Mouse (Mus musculus) lung, postnatal 0 days (tissue): ENCODE data around the gene Cabp2. TPM values are rescaled to one million over a fixed set of nuclear protein-coding genes. Genes with fewer than 3 reads are reported as not detected.
A peak's percentile ranks its signal among the peaks of the same experiment; 100 is the strongest.

Source experiments
- ATAC-seq: fragments of 200-750 bp; cut with Nextera tagmentation; 2 replicates; pipeline ENCODE4 v1.8.0; 2017; ENCODE audit warnings: moderate library complexity
- DNase-seq: peaks from one replicate; pipeline ENCODE4 v3.0.0-alpha.2; 2016; ENCODE audit warnings: low spot score
- H3K27ac ChIP-seq: fragments of 300-500 bp; sonication (generic); 2 replicates; pipeline ENCODE4 v1.5.1; 2014; ENCODE audit warnings: antibody characterized with exemption, mild to moderate bottlenecking, low read length, mixed read lengths
- H3K27me3 ChIP-seq: fragments of 300-500 bp; sonication (generic); replicated peaks from 2 replicates; pipeline ENCODE4 v1.6.1; 2014; ENCODE audit warnings: low read length, mixed read lengths; ENCODE audit not compliant: insufficient read depth
- H3K36me3 ChIP-seq: fragments of 300-500 bp; sonication (generic); 2 replicates; pipeline ENCODE4 v1.6.1; 2014; ENCODE audit warnings: low read length, mixed read lengths; ENCODE audit not compliant: insufficient read depth
- H3K4me1 ChIP-seq: fragments of 300-500 bp; sonication (generic); 2 replicates; pipeline ENCODE4 v1.6.1; 2014; ENCODE audit warnings: antibody characterized with exemption, low read depth, low read length, mixed read lengths; ENCODE audit not compliant: insufficient read depth
- H3K4me2 ChIP-seq: fragments of 300-500 bp; sonication (generic); replicated peaks from 2 replicates; pipeline ENCODE4 v1.6.1; 2014; ENCODE audit warnings: low read depth, mild to moderate bottlenecking, low read length, moderate library complexity, mixed read lengths
- H3K4me3 ChIP-seq: fragments of 300-500 bp; sonication (generic); 2 replicates; pipeline ENCODE4 v1.5.1; 2014; ENCODE audit warnings: low read depth, low read length
- H3K9ac ChIP-seq: fragments of 300-500 bp; sonication (generic); replicated peaks from 2 replicates; pipeline ENCODE4 v1.6.1; 2014; ENCODE audit warnings: low read depth, mild to moderate bottlenecking
- H3K9me3 ChIP-seq: fragments of 300-500 bp; sonication (generic); 2 replicates; pipeline ENCODE4 v1.6.1; 2016; ENCODE audit warnings: low read length, mixed read lengths
- CTCF ChIP-seq: IDR thresholded peaks from 2 replicates; pipeline ENCODE4 v1.5.1; 2016; ENCODE audit warnings: antibody characterized with exemption, mild to moderate bottlenecking
- EP300 ChIP-seq: IDR thresholded peaks from 2 replicates; pipeline ENCODE4 v1.6.1; 2016; ENCODE audit warnings: antibody characterized with exemption, mild to moderate bottlenecking, control low read depth
- WGBS: fragments of 180-500 bp; shearing (Covaris S2); extraction: QIAGEN DNeasy Blood & Tissue Kit; methylation state at CpG from one replicate; pipeline ENCODE4 v1.1.7; 2014; 5-methylcytosine and 5-hydroxymethylcytosine counted together
- polyA plus RNA-seq: library from polyadenylated mRNA; unstranded; fragments of >200 nt; fragmentation: Nextera tagmentation; extraction: Ambion mirVana; gene quantifications from 2 replicates; pipeline ENCODE4 v1.2.1, GENCODE M21; 2015

Cabp2 gene
- polyA plus RNA-seq, 1 experiment from 2014 or later: not detected

DNA sequence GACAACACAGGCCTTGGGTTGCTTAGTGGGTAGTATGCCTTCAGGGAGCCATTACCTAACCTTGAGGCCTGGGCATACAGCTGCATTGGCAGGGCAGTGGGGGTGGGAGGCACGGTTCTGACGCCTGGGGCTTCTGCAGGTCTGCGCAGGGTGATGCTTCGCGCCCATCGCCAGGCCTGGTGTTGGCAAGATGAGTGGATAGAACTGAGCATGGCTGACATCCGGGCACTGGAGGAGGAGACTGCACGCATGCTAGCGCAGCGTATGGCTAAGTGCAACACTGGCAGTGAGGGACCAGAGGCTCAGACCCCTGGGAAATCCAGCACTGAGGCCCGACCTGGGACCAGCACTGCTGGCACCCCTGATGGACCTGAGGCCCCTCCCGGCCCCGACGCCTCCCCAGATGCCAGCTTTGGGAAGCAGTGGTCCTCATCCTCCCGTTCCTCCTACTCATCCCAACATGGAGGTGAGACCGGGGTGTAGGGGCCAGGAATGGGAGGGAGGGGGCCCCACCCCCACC, 23.4 kb downstream of the Cabp2 start:
- ATAC-seq: no peak
- no peaks in the 10 kb centered on the region for H3K36me3 ChIP-seq
- WGBS: 85% methylated on average over 16 of the region's 16 CpGs
- no peak overlapping the region for H3K27ac ChIP-seq
- H3K4me1 ChIP-seq: peaks cover 5% of the 10 kb centered on the region; the same call in 1 of the 2 replicates
- DNase-seq: no peak
- no peak overlapping the region for H3K4me2 ChIP-seq
- peaks cover 3% of the 10 kb centered on the region; the same call in 1 of the 2 replicates for H3K27me3 ChIP-seq
- H3K4me3 ChIP-seq: no peak overlapping the region
- H3K9me3 ChIP-seq: no peaks in the 10 kb centered on the region
- TF ChIP-seq CTCF: no peak
- TF ChIP-seq EP300: no peak
- no peak overlapping the region for H3K9ac ChIP-seq

DNA sequence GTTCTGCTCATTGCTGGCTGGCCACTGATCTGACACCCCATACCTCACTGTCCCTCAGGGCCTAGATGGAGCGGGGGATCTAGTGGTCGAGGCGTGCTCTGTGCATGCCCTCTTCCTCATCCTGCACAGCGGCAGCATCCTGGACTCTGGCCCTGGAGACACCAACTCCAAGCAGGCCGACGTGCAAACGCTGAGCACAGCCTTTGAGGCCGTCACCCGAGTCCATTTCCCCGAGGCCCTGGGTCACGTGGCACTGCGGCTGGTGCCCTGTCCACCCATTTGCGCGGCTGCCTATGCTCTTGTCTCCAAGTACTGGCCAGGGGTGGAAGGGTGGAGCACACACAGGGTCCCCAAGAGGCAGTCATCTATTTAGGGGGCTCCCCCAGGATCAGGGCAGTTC, 25.3 kb downstream of the Cabp2 start:
- Histone ChIP-seq H3K9me3 (no peaks in the 10 kb centered on the region), H3K4me2 (no peak overlapping the region), H3K27me3 (no peaks in the 10 kb centered on the region), H3K4me3 (no peak overlapping the region), H3K9ac (no peak overlapping the region), H3K4me1 (no peaks in the 10 kb centered on the region), H3K36me3 (no peaks in the 10 kb centered on the region), H3K27ac (no peak overlapping the region)
- no peak for TF ChIP-seq CTCF
- no peak for TF ChIP-seq EP300
- ATAC-seq (no peak), DNase-seq (no peak)
- 91% methylated on average over 14 of the region's 14 CpGs for WGBS

DNA sequence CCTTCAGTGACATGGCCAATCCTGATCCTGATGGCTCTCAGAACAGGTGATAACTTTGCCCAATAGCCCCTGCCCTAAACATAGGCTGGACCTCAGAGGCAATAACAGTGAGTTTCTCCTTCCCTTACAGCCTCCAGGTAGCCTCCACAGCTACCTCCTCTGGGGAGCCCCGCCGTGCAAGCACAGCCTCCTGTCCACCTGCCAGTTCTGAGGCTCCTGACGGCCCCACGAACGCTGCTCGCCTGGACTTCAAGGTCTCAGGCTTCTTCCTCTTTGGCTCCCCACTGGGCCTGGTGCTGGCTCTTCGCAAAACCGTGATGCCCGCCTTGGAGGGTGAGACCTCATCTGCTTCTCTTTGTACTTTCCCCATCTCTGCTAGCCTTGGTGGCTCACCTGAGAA, 27.2 kb downstream of the Cabp2 start:
- DNase-seq (no peak), ATAC-seq (no peak)
- TF ChIP-seq EP300 (no peak), CTCF (no peak)
- no peaks in the 10 kb centered on the region for H3K27me3 ChIP-seq
- no peaks in the 10 kb centered on the region for H3K9me3 ChIP-seq
- H3K4me3 ChIP-seq: no peak overlapping the region
- no peak overlapping the region for H3K27ac ChIP-seq
- WGBS: 82% methylated on average over 9 of the region's 9 CpGs
- no peak overlapping the region for H3K4me2 ChIP-seq
- 0 out of 2 replicates have a peak, but pooled peaks cover 2% of the 10 kb centered on the region for H3K4me1 ChIP-seq
- no peak overlapping the region for H3K9ac ChIP-seq
- peaks cover 7% of the 10 kb centered on the region; the same call in 1 of the 2 replicates for H3K36me3 ChIP-seq

DNA sequence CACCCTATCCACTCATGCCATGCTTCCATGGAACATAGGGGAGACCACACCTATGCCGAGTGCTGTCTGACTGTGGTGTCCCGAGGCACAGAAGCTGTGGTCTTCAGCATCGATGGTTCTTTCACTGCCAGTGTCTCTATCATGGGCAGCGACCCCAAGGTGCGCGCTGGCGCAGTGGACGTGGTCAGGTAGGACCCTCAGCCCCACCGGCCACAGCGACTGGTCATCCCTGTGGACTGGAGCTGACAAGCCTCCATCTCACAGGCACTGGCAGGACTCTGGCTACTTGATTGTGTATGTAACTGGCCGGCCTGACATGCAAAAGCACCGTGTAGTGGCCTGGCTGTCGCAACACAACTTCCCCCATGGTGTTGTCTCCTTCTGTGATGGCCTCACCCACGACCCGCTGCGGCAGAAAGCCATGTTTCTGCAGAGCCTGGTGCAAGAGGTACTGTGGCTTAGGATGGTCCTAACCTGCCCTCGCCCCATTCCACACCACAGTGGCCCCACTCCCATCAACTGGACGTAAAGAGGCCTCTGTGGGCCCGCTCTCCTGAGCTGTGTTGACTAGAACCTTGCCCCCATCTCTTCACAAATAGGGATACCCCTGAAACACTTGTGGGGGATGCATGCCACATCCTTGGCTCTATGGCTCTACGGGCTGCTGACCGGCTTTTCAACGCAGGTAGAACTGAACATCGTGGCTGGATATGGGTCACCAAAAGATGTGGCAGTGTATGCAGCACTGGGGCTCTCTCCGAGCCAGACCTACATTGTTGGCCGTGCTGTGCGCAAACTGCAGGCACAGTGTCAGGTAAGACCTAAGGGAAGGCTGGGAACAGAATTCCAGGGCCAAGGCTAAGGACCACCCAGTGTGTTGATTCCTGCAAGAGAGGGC, 30.9 kb downstream of the Cabp2 start:
- Histone ChIP-seq H3K27ac (no peak overlapping the region), H3K4me1 (0 out of 2 replicates have a peak, but pooled peaks cover 2% of the 10 kb centered on the region), H3K9ac (no peak overlapping the region), H3K4me3 (no peak overlapping the region), H3K27me3 (no peaks in the 10 kb centered on the region), H3K36me3 (peaks cover 20% of the 10 kb centered on the region; the same call in 1 of the 2 replicates), H3K9me3 (no peaks in the 10 kb centered on the region), H3K4me2 (no peak overlapping the region)
- ATAC-seq (no peak), DNase-seq (no peak)
- WGBS: 93% methylated on average over 26 of the region's 26 CpGs
- TF ChIP-seq EP300 (no peak), CTCF (no peak)

DNA sequence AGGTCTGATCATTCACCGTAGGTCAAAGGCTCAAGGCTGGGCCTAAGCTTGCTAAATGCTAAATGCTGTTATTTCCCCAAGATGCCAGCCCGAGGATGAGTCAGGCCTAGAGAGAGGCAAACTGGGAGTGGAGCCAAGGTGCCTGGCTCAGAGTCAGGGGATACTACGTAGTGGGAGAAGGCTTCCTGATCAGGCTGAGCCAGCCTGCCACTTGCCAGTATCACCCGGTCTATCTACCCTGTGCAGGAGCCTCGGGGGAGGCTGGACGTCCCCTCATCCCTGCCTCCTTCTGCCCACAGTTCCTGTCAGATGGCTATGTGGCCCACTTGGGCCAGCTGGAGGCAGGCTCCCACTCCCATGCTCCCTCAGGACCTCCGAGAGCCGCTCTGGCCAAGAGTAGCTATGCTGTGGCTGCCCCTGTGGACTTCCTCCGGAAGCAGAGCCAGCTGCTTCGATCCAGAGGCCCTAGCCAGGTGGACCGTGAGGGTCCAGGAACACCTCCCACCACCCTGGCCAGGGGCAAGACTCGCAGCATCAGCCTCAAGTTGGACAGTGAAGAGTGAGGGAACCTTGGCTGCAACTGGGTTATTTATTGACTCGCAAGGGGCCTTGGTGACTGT, 31.9 kb downstream of the Cabp2 start:
- peak; percentile 83 for ATAC-seq
- peak; percentile 63 for DNase-seq
- peaks cover 20% of the 10 kb centered on the region; the same call in 1 of the 2 replicates for H3K36me3 ChIP-seq

DNA sequence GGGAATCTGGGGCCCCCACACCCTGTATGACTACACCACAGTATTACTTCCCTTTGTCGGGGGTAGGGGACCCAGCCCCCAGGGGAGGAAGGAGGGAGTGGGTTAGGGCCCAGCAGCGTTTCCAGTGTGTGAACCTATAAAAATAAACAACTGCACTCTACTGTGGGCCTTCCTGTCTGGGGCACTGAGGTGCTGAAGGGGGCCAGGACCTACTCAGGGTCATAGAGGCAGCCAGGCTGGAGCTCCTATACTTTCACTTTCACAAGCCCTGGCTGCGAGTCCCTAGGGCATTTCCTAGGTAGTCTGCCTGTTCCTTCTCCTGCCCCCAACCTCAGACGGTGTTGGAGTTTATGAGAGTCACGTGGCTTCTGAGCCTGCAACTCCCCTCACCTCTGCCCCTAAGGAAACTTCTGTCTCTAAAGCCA, 32.4 kb downstream of the Cabp2 start:
- ATAC-seq: peak; percentile 46
- peaks cover 20% of the 10 kb centered on the region; the same call in 1 of the 2 replicates for H3K36me3 ChIP-seq
- no peaks in the 10 kb centered on the region for H3K27me3 ChIP-seq
- TF ChIP-seq CTCF: no peak
- no peak for TF ChIP-seq EP300
- no peaks in the 10 kb centered on the region for H3K9me3 ChIP-seq
- 0 out of 2 replicates have a peak, but pooled peaks cover 2% of the 10 kb centered on the region for H3K4me1 ChIP-seq
- no peak for DNase-seq
- peak overlapping the region; percentile 70; the same call in 1 of the 2 replicates for H3K27ac ChIP-seq
- 0 out of 2 replicates have a peak overlapping the region, but pooled peaks have one; percentile 3 for H3K4me2 ChIP-seq
- 23% methylated on average over 5 of the region's 5 CpGs for WGBS
- H3K4me3 ChIP-seq: no peak overlapping the region
- H3K9ac ChIP-seq: no peak overlapping the region

More for the DNA sequence above, 31.9 kb downstream of the Cabp2 start:
- H3K4me1 ChIP-seq: 0 out of 2 replicates have a peak, but pooled peaks cover 2% of the 10 kb centered on the region
- H3K9me3 ChIP-seq: no peaks in the 10 kb centered on the region
- 44% methylated on average over 13 of the region's 13 CpGs for WGBS
- no peak for TF ChIP-seq CTCF
- TF ChIP-seq EP300: no peak
- no peaks in the 10 kb centered on the region for H3K27me3 ChIP-seq
- H3K9ac ChIP-seq: no peak overlapping the region
- no peak overlapping the region for H3K4me3 ChIP-seq
- H3K4me2 ChIP-seq: 0 out of 2 replicates have a peak overlapping the region, but pooled peaks have one; percentile 3
- peak overlapping the region; percentile 70; the same call in 1 of the 2 replicates for H3K27ac ChIP-seq
